Mouse (Mus musculus): ENCODE measurements at regions not wholly inside any gene's neighbourhood (a gene's known extent, or its start where the extent isn't known, plus 50 kb on each side); places are given as distances from the start of the nearest gene placed in this dataset.
A peak's percentile ranks its signal among the peaks of the same experiment; 100 is the strongest.

- Histone ChIP-seq H3K27me3 (no peaks in the 10 kb centered on the region), H3K9ac (no peak overlapping the region), H3K9me3 (no peaks in the 10 kb centered on the region), H3K27ac (no peak overlapping the region), H3K4me2 (no peak overlapping the region), H3K4me1 (no peaks in the 10 kb centered on the region), H3K4me3 (no peak overlapping the region), H3K36me3 (no peaks in the 10 kb centered on the region)
- ATAC-seq (ENCODE audit: insufficient number of reproducible peaks, insufficient read depth, low FRiP score, low TSS enrichment, low read depth), result no peak
- WGBS, result 49% methylated on average over 1 of the region's 1 CpGs
These were observed 1650.7 kb upstream of the Tenm2 start for GRCm38 (mm10) chr11:38886466-38886865.

GRCm38 (mm10) chr11:38861622-38862345 is 1626.0 kb upstream of the Tenm2 start:
- no peak overlapping the region for H3K4me3 ChIP-seq
- no peaks in the 10 kb centered on the region for H3K27me3 ChIP-seq
- no peak for ATAC-seq (ENCODE audit: insufficient number of reproducible peaks, insufficient read depth, low FRiP score, low TSS enrichment, low read depth)
- no peaks in the 10 kb centered on the region for H3K36me3 ChIP-seq
- H3K4me2 ChIP-seq, result no peak overlapping the region
- 22% methylated on average over 9 of the region's 9 CpGs for WGBS
- H3K9me3 ChIP-seq, result no peaks in the 10 kb centered on the region
- no peaks in the 10 kb centered on the region for H3K4me1 ChIP-seq
- H3K9ac ChIP-seq, result no peak overlapping the region
- no peak overlapping the region for H3K27ac ChIP-seq

- 62% methylated on average over 9 of the region's 9 CpGs for WGBS
- no peaks in the 10 kb centered on the region for H3K4me1 ChIP-seq
These were observed 1620.9 kb upstream of the Tenm2 start for GRCm38 (mm10) chr11:38856645-38857044.

GRCm38 (mm10) chr11:38829148-38829547 is 1593.4 kb upstream of the Tenm2 start:
- H3K27ac ChIP-seq, result no peak overlapping the region
- no peaks in the 10 kb centered on the region for H3K9me3 ChIP-seq
- no peak overlapping the region for H3K4me2 ChIP-seq
- no peak overlapping the region for H3K4me3 ChIP-seq
- no peak overlapping the region for H3K9ac ChIP-seq
- no peaks in the 10 kb centered on the region for H3K27me3 ChIP-seq
- no peak for ATAC-seq (ENCODE audit: insufficient number of reproducible peaks, insufficient read depth, low FRiP score, low TSS enrichment, low read depth)
- WGBS, result 82% methylated on average over 5 of the region's 5 CpGs
- H3K4me1 ChIP-seq, result no peaks in the 10 kb centered on the region
- H3K36me3 ChIP-seq, result no peaks in the 10 kb centered on the region

More at GRCm38 (mm10) chr11:38856645-38857044, 1620.9 kb upstream of the Tenm2 start:
- Histone ChIP-seq H3K27ac (no peak overlapping the region), H3K27me3 (no peaks in the 10 kb centered on the region), H3K4me2 (no peak overlapping the region), H3K36me3 (no peaks in the 10 kb centered on the region), H3K9ac (no peak overlapping the region), H3K9me3 (no peaks in the 10 kb centered on the region), H3K4me3 (no peak overlapping the region)
- no peak for ATAC-seq (ENCODE audit: insufficient number of reproducible peaks, insufficient read depth, low FRiP score, low TSS enrichment, low read depth)

GRCm38 (mm10) chr11:38828375-38828774 is 1592.6 kb upstream of the Tenm2 start:
- no peak for ATAC-seq (ENCODE audit: insufficient number of reproducible peaks, insufficient read depth, low FRiP score, low TSS enrichment, low read depth)
- no peak overlapping the region for H3K27ac ChIP-seq
- no peaks in the 10 kb centered on the region for H3K4me1 ChIP-seq
- no peaks in the 10 kb centered on the region for H3K9me3 ChIP-seq
- no peak overlapping the region for H3K4me2 ChIP-seq
- H3K9ac ChIP-seq, result no peak overlapping the region
- no peaks in the 10 kb centered on the region for H3K36me3 ChIP-seq
- H3K27me3 ChIP-seq, result no peaks in the 10 kb centered on the region
- no peak overlapping the region for H3K4me3 ChIP-seq
- 61% methylated on average over 2 of the region's 2 CpGs for WGBS

- ATAC-seq (ENCODE audit: insufficient number of reproducible peaks, insufficient read depth, low FRiP score, low TSS enrichment, low read depth), result no peak
- H3K27ac ChIP-seq, result no peak overlapping the region
- no peaks in the 10 kb centered on the region for H3K9me3 ChIP-seq
- H3K4me3 ChIP-seq, result no peak overlapping the region
- 79% methylated on average over 1 of the region's 1 CpGs for WGBS
- H3K27me3 ChIP-seq, result no peaks in the 10 kb centered on the region
- no peaks in the 10 kb centered on the region for H3K36me3 ChIP-seq
- no peak overlapping the region for H3K4me2 ChIP-seq
- no peaks in the 10 kb centered on the region for H3K4me1 ChIP-seq
- no peak overlapping the region for H3K9ac ChIP-seq
These were observed 1589.5 kb upstream of the Tenm2 start for GRCm38 (mm10) chr11:38825172-38825753.

GRCm38 (mm10) chr11:38818141-38818540 is 1582.4 kb upstream of the Tenm2 start:
- H3K4me2 ChIP-seq, result no peak overlapping the region
- H3K9ac ChIP-seq, result no peak overlapping the region
- H3K9me3 ChIP-seq, result no peaks in the 10 kb centered on the region
- no peak for ATAC-seq (ENCODE audit: insufficient number of reproducible peaks, insufficient read depth, low FRiP score, low TSS enrichment, low read depth)
- no peak overlapping the region for H3K27ac ChIP-seq
- H3K27me3 ChIP-seq, result no peaks in the 10 kb centered on the region
- no peaks in the 10 kb centered on the region for H3K4me1 ChIP-seq
- WGBS, result 78% methylated on average over 3 of the region's 3 CpGs
- no peak overlapping the region for H3K4me3 ChIP-seq
- no peaks in the 10 kb centered on the region for H3K36me3 ChIP-seq

- 46% methylated on average over 4 of the region's 4 CpGs for WGBS
- no peak overlapping the region for H3K4me2 ChIP-seq
- no peak overlapping the region for H3K9ac ChIP-seq
- no peaks in the 10 kb centered on the region for H3K36me3 ChIP-seq
- ATAC-seq (ENCODE audit: insufficient number of reproducible peaks, insufficient read depth, low FRiP score, low TSS enrichment, low read depth), result 0 out of 2 replicates have a peak, but pooled peaks have one; percentile 32
- H3K4me3 ChIP-seq, result no peak overlapping the region
- no peaks in the 10 kb centered on the region for H3K4me1 ChIP-seq
- no peak overlapping the region for H3K27ac ChIP-seq
- no peaks in the 10 kb centered on the region for H3K27me3 ChIP-seq
- no peaks in the 10 kb centered on the region for H3K9me3 ChIP-seq
These were observed 1547.8 kb upstream of the Tenm2 start for GRCm38 (mm10) chr11:38783548-38783947.

GRCm38 (mm10) chr11:38779585-38779984 is 1543.8 kb upstream of the Tenm2 start:
- Histone ChIP-seq H3K4me2 (no peak overlapping the region), H3K4me3 (no peak overlapping the region), H3K27me3 (no peaks in the 10 kb centered on the region), H3K27ac (no peak overlapping the region), H3K9me3 (no peaks in the 10 kb centered on the region), H3K36me3 (no peaks in the 10 kb centered on the region), H3K4me1 (no peaks in the 10 kb centered on the region), H3K9ac (no peak overlapping the region)
- ATAC-seq (ENCODE audit: insufficient number of reproducible peaks, insufficient read depth, low FRiP score, low TSS enrichment, low read depth), result no peak
- WGBS, result 82% methylated on average over 1 of the region's 1 CpGs

GRCm38 (mm10) chr11:38762241-38762640 is 1526.5 kb upstream of the Tenm2 start:
- Histone ChIP-seq H3K4me2 (no peak overlapping the region), H3K27me3 (no peaks in the 10 kb centered on the region), H3K9ac (no peak overlapping the region), H3K36me3 (no peaks in the 10 kb centered on the region), H3K9me3 (no peaks in the 10 kb centered on the region), H3K27ac (no peak overlapping the region), H3K4me1 (no peaks in the 10 kb centered on the region), H3K4me3 (no peak overlapping the region)
- ATAC-seq (ENCODE audit: insufficient number of reproducible peaks, insufficient read depth, low FRiP score, low TSS enrichment, low read depth), result no peak
- 71% methylated on average over 2 of the region's 2 CpGs for WGBS

- Histone ChIP-seq H3K27me3 (no peaks in the 10 kb centered on the region), H3K36me3 (no peaks in the 10 kb centered on the region), H3K9ac (no peak overlapping the region), H3K4me2 (no peak overlapping the region), H3K4me1 (no peaks in the 10 kb centered on the region), H3K4me3 (no peak overlapping the region), H3K9me3 (no peaks in the 10 kb centered on the region), H3K27ac (no peak overlapping the region)
- 48% methylated on average over 3 of the region's 3 CpGs for WGBS
- no peak for ATAC-seq (ENCODE audit: insufficient number of reproducible peaks, insufficient read depth, low FRiP score, low TSS enrichment, low read depth)
These were observed 1511.8 kb upstream of the Tenm2 start for GRCm38 (mm10) chr11:38747549-38747948.

GRCm38 (mm10) chr11:38729101-38729500 is 1493.3 kb upstream of the Tenm2 start:
- WGBS, result 38% methylated on average over 2 of the region's 2 CpGs
- Histone ChIP-seq H3K9me3 (no peaks in the 10 kb centered on the region), H3K9ac (no peak overlapping the region), H3K36me3 (no peaks in the 10 kb centered on the region), H3K27me3 (no peaks in the 10 kb centered on the region), H3K4me3 (no peak overlapping the region), H3K4me1 (no peaks in the 10 kb centered on the region), H3K27ac (no peak overlapping the region), H3K4me2 (no peak overlapping the region)
- ATAC-seq (ENCODE audit: insufficient number of reproducible peaks, insufficient read depth, low FRiP score, low TSS enrichment, low read depth), result no peak

All from embryonic facial prominence, embryonic 13.5 days (tissue).